Comparison of ENCODE assay signal across 12 mouse cellular contexts in genomic region chr4:151411016-151411415, GRCm38 (mm10).
DNase-seq lines count a peak whose midpoint lies in the region; ATAC-seq and TF ChIP-seq lines count a peak whose summit lies in the region.
"Had no signal": no experiment of that assay in that cellular context is flagged by ENCODE, and none has a peak within 500 bp of the region (broad histone marks: within the 10 kb centered on the region; RNA-seq: fewer than 3 reads in every experiment).

No protein-coding gene starts in this region.

- no peak overlapping the region for H3ac ChIP-seq in myocyte (ENCODE audit: control insufficient read depth, insufficient read length)

- TF ChIP-seq POLR2A in myocyte (IDR thresholded peaks at IDR 0.05; ENCODE audit: insufficient read length, low read depth) = no peak

- H3K27me3 ChIP-seq in hindbrain, embryonic 14.5 days (ENCODE audit: control insufficient read depth, insufficient read depth, low read length) = no peaks in the 10 kb centered on the region
- H3K27me3 ChIP-seq in hindbrain, postnatal 0 days (ENCODE audit: insufficient read depth, low read length) = no peaks in the 10 kb centered on the region
- H3K27me3 ChIP-seq in midbrain, embryonic 11.5 days (ENCODE audit: control insufficient read depth, insufficient read depth, low read length) = no peaks in the 10 kb centered on the region; the same call in 1 of the 2 replicates
- H3K27me3 ChIP-seq in midbrain, postnatal 0 days (ENCODE audit: insufficient read depth, low read length) = no peaks in the 10 kb centered on the region
- no peaks in the 10 kb centered on the region for H3K27me3 ChIP-seq in embryonic facial prominence, embryonic 15.5 days
- no peaks in the 10 kb centered on the region for H3K27me3 ChIP-seq in myocyte (ENCODE audit: control insufficient read depth, insufficient read depth, insufficient read length)
- H3K27me3 ChIP-seq: liver, embryonic 15.5 days had no signal

- no peaks in the 10 kb centered on the region for H3K36me3 ChIP-seq in hindbrain, embryonic 14.5 days (replicated peaks; ENCODE audit: control insufficient read depth, insufficient read depth)
- H3K36me3 ChIP-seq in hindbrain, postnatal 0 days (ENCODE audit: insufficient read depth, low read length) = no peaks in the 10 kb centered on the region
- H3K36me3 ChIP-seq in midbrain, embryonic 11.5 days (ENCODE audit: control insufficient read depth, insufficient read depth, low read length) = no peaks in the 10 kb centered on the region
- no peaks in the 10 kb centered on the region for H3K36me3 ChIP-seq in midbrain, postnatal 0 days (ENCODE audit: insufficient read depth, low read length)
- H3K36me3 ChIP-seq in embryonic facial prominence, embryonic 15.5 days = no peaks in the 10 kb centered on the region
- H3K36me3 ChIP-seq in myocyte (ENCODE audit: control insufficient read depth, insufficient read depth) = no peaks in the 10 kb centered on the region
- H3K36me3 ChIP-seq: liver, embryonic 15.5 days had no signal

- no peaks in the 10 kb centered on the region for H3K9me3 ChIP-seq in hindbrain, embryonic 14.5 days (ENCODE audit: control insufficient read depth, low read length)
- H3K9me3 ChIP-seq in hindbrain, postnatal 0 days (ENCODE audit: low read length) = no peaks in the 10 kb centered on the region
- no peaks in the 10 kb centered on the region for H3K9me3 ChIP-seq in midbrain, embryonic 11.5 days (ENCODE audit: control insufficient read depth, low read length)
- no peaks in the 10 kb centered on the region for H3K9me3 ChIP-seq in midbrain, postnatal 0 days (ENCODE audit: low read length)
- no peaks in the 10 kb centered on the region for H3K9me3 ChIP-seq in embryonic facial prominence, embryonic 15.5 days (replicated peaks)
- H3K9me3 ChIP-seq: liver, embryonic 15.5 days had no signal

- 0 out of 2 replicates have a peak overlapping the region, but pooled peaks have one; percentile 26 for H3K27ac ChIP-seq in hindbrain, embryonic 14.5 days
- no peak overlapping the region for H3K27ac ChIP-seq in hindbrain, postnatal 0 days
- H3K27ac ChIP-seq in midbrain, embryonic 11.5 days (ENCODE audit: low read depth, low read length) = no peak overlapping the region
- no peak overlapping the region for H3K27ac ChIP-seq in midbrain, postnatal 0 days (ENCODE audit: low read depth, low read length)
- H3K27ac ChIP-seq in embryonic facial prominence, embryonic 15.5 days (replicated peaks) = peak overlapping the region; percentile 61
- H3K27ac ChIP-seq: gastrocnemius, adult 2 months; liver, embryonic 15.5 days had no signal

- H3K4me2 ChIP-seq in hindbrain, embryonic 14.5 days (replicated peaks) = no peak overlapping the region
- no peak overlapping the region for H3K4me2 ChIP-seq in hindbrain, postnatal 0 days (ENCODE audit: low read depth, low read length)
- H3K4me2 ChIP-seq in midbrain, embryonic 11.5 days = no peak overlapping the region
- no peak overlapping the region for H3K4me2 ChIP-seq in midbrain, postnatal 0 days (ENCODE audit: low read depth, low read length, poor library complexity, severe bottlenecking)
- no peak overlapping the region for H3K4me2 ChIP-seq in embryonic facial prominence, embryonic 15.5 days (replicated peaks)
- H3K4me2 ChIP-seq in myocyte (ENCODE audit: low read depth) = peak overlapping the region; percentile 57
- H3K4me2 ChIP-seq: liver, embryonic 15.5 days had no signal

- no peak overlapping the region for H3K9ac ChIP-seq in hindbrain, embryonic 14.5 days
- no peak overlapping the region for H3K9ac ChIP-seq in hindbrain, postnatal 0 days (replicated peaks; ENCODE audit: low read length)
- no peak overlapping the region for H3K9ac ChIP-seq in midbrain, embryonic 11.5 days (ENCODE audit: low read length)
- H3K9ac ChIP-seq in midbrain, postnatal 0 days (replicated peaks; ENCODE audit: low read length, poor library complexity, severe bottlenecking) = no peak overlapping the region
- H3K9ac ChIP-seq in embryonic facial prominence, embryonic 15.5 days = no peak overlapping the region
- H3K9ac ChIP-seq: liver, embryonic 15.5 days had no signal

- 47% methylated on average over 3 of the region's 3 CpGs for WGBS in hindbrain, embryonic 14.5 days
- WGBS in hindbrain, postnatal 0 days = 29% methylated on average over 3 of the region's 3 CpGs
- 43% methylated on average over 3 of the region's 3 CpGs for WGBS in midbrain, embryonic 11.5 days
- WGBS in midbrain, postnatal 0 days = 39% methylated on average over 3 of the region's 3 CpGs
- 28% methylated on average over 3 of the region's 3 CpGs for WGBS in embryonic facial prominence, embryonic 15.5 days

- ATAC-seq in hindbrain, embryonic 14.5 days (ENCODE audit: low FRiP score) = no peak
- no peak for ATAC-seq in hindbrain, postnatal 0 days
- no peak for ATAC-seq in midbrain, embryonic 11.5 days (ENCODE audit: low FRiP score)
- no peak for ATAC-seq in midbrain, postnatal 0 days (ENCODE audit: low FRiP score)
- no peak for ATAC-seq in embryonic facial prominence, embryonic 15.5 days (ENCODE audit: insufficient number of reproducible peaks, low FRiP score, low TSS enrichment, low read depth)

- H3K4me1 ChIP-seq in hindbrain, embryonic 14.5 days (replicated peaks; ENCODE audit: control insufficient read depth, insufficient read depth, low read length) = peaks cover 24% of the 10 kb centered on the region
- peaks cover 13% of the 10 kb centered on the region for H3K4me1 ChIP-seq in hindbrain, postnatal 0 days (ENCODE audit: insufficient read depth, low read length)
- H3K4me1 ChIP-seq in midbrain, embryonic 11.5 days (ENCODE audit: control insufficient read depth, insufficient read depth, low read length) = peaks cover 12% of the 10 kb centered on the region
- H3K4me1 ChIP-seq in midbrain, postnatal 0 days (ENCODE audit: insufficient read depth, low read length) = 0 out of 2 replicates have a peak, but pooled peaks cover 11% of the 10 kb centered on the region
- peaks cover 32% of the 10 kb centered on the region for H3K4me1 ChIP-seq in embryonic facial prominence, embryonic 15.5 days

- H3K79me2 ChIP-seq in myocyte (ENCODE audit: control insufficient read depth, insufficient read depth) = no peaks in the 10 kb centered on the region

- no peak for DNase-seq in hindbrain, embryonic 14.5 days (ENCODE audit: low spot score)
- no peak for DNase-seq in hindbrain, postnatal 0 days (ENCODE audit: low spot score)
- peak; percentile 86 for DNase-seq in midbrain, embryonic 11.5 days (ENCODE audit: low spot score, missing footprints)
- no peak for DNase-seq in midbrain, postnatal 0 days (ENCODE audit: low spot score)
- no peak for DNase-seq in ovary, postnatal 36 days (ENCODE audit: low spot score)
- DNase-seq: adrenal gland, adult 8-10 months; kidney, adult 2 months had no signal

- H3K4me3 ChIP-seq in hindbrain, embryonic 14.5 days (replicated peaks; ENCODE audit: low read length) = no peak overlapping the region
- H3K4me3 ChIP-seq in hindbrain, postnatal 0 days (ENCODE audit: low read length) = no peak overlapping the region
- H3K4me3 ChIP-seq in midbrain, embryonic 11.5 days (ENCODE audit: low read depth, low read length) = no peak overlapping the region
- H3K4me3 ChIP-seq in midbrain, postnatal 0 days (ENCODE audit: low read depth, low read length) = no peak overlapping the region
- no peak overlapping the region for H3K4me3 ChIP-seq in embryonic facial prominence, embryonic 15.5 days (replicated peaks)
- H3K4me3 ChIP-seq in myocyte = no peak overlapping the region
- H3K4me3 ChIP-seq: erythroblast, embryonic 14.5 days; liver, embryonic 15.5 days had no signal

- TF ChIP-seq CTCF in hindbrain, postnatal 0 days (IDR thresholded peaks at IDR 0.05; ENCODE audit: low read depth) = no peak
- no peak for TF ChIP-seq CTCF in midbrain, postnatal 0 days (IDR thresholded peaks at IDR 0.05)

TF ChIP-seq in myocyte, 11 proteins besides CTCF, POLR2A, EP300 and RAD21:
- TF ChIP-seq REST (IDR thresholded peaks at IDR 0.05; ENCODE audit: insufficient read depth, insufficient read length) (no peak), MAX (IDR thresholded peaks at IDR 0.05; ENCODE audit: low read depth) (no peak), CEBPB (IDR thresholded peaks at IDR 0.05; ENCODE audit: insufficient read depth, poor library complexity, severe bottlenecking) (no peak), TCF12 (IDR thresholded peaks at IDR 0.05; ENCODE audit: insufficient read depth, poor library complexity, severe bottlenecking) (no peak), SRF (IDR thresholded peaks at IDR 0.05; ENCODE audit: control insufficient read depth, insufficient read length, low read depth) (no peak), USF1 (IDR thresholded peaks at IDR 0.05; ENCODE audit: low read depth) (no peak), MYOD1 (IDR thresholded peaks at IDR 0.05; ENCODE audit: control insufficient read depth in 1 of 3, insufficient read length in 2 of 3, low read depth in 2 of 3) (no peak), TCF3 (IDR thresholded peaks at IDR 0.05; ENCODE audit: insufficient read length, low read depth) (no peak), POLR2AphosphoS2 (IDR thresholded peaks at IDR 0.05; ENCODE audit: insufficient read length, low read depth) (no peak), MYOG (IDR thresholded peaks at IDR 0.05; ENCODE audit: control insufficient read depth in 1 of 3, insufficient read depth in 1 of 3, insufficient read length in 2 of 3, low read depth in 2 of 3) (no peak), E2F4 (IDR thresholded peaks at IDR 0.05; ENCODE audit: insufficient read depth) (no peak)

Comparison
In these comparisons a context has a peak if more than half of its experiments do, and no peak if none do; other contexts are left out.
1. H3K27ac ChIP-seq: peak in hindbrain, embryonic 14.5 days (single experiment) and embryonic facial prominence, embryonic 15.5 days (single experiment); none in hindbrain, postnatal 0 days (single experiment), midbrain, embryonic 11.5 days (single experiment) and midbrain, postnatal 0 days (single experiment).